Mouse (Mus musculus) mouse embryonic stem cell (cell line): Measurements from ENCODE around the gene Ccdc69.
"Not testable (repeated sequence)": the region's sequence is repeated elsewhere in the genome, so short reads cannot be mapped to it uniquely, and the experiment has no call there.

Experiments
- in situ Hi-C, 2 experiments: fragments of 300-500 bp; cut with MboI; formaldehyde crosslinking; loops; 1 replicate in 1 of 2; 3 replicates in 1 of 2; pipeline ENCODE4 v1.14.3; 2019 to 2020; ENCODE audit warnings: low sequenced_read_pairs in 2 of 2, low pct_unique_long_range_greater_than_20kb in 1 of 2, mixed read lengths in 1 of 2; ENCODE audit not compliant: unreplicated experiment in 1 of 2

The Ccdc69 gene

DNA sequence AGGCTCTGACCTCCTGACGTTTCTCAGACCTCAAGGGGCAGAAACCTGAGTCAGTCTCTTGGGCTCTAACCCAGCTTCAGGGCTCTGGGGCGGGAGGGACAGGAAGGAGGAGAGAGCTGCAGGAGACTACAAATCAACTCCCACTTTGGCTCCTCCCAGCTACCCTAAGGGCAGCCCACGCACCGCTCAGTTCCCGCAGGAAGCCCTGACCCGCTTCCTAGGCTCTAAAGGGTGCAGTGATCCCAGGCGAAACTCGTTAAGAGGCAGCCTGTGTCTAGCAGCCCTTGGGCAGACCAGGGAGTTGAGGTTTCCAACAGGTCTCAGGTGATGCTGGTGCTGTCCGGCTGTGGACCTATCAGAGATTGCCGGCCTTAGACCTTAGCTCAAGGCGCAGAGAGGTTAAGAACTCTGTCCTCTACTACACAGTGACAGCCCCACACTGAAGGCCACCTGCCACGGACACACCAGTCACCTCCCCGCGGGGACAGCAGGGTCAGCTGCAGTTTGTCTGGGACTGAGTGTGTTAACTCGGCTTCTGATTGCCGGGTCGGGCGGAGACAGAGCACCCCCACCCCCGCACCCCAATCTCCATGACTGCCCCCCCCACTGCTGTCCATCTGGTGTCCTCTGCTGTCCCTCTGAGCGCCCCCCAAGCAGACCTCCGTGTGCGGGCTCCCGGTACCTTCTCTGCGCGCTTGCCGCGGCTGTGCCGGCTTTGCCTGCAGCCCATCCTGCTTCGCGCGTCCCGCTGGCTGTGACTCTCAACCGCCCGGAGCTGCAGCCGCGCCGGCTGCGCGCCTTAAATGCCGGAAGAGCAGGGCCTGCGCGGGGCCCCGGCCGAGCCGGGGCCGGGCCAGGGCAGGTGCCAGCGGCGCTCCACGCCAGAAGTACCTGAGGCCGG is at the start of gene Ccdc69:
Ccdc69 (minus strand) TSS at position 801 of the 901 bp plus-strand sequence.
- in situ Hi-C loops, result no loop called here

GRCm38 (mm10) chr11:55126663-55127062 is 48.7 kb upstream of the Ccdc69 start:
- in situ Hi-C loops, result no loop called here

- in situ Hi-C loops, result no loop called here
Observed at GRCm38 (mm10) chr11:55121430-55121829, 43.5 kb upstream of the Ccdc69 start.

DNA sequence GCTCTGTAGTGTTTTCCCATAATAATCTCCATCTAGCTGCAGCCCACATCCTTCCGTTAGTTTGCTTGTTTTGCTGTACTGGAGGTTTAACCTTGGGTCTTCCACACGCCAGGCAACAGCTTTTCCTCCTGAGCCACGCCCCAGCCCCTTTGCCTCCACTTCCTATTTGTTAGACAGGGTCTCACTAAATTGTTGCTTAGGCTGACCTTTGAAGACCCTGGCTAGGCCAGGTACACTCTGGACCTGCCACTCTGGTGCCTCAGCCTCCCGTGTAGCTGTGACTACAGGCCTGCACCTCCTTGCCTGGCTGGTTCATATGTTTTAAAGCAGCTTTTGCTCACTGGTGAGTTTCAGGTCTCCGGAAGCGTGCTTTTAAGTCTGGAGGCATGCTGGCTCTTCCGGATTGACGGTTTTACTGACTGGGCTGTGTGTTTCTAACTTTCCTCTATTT is 42.9 kb upstream of the Ccdc69 start:
- in situ Hi-C loops, result no loop called here

DNA sequence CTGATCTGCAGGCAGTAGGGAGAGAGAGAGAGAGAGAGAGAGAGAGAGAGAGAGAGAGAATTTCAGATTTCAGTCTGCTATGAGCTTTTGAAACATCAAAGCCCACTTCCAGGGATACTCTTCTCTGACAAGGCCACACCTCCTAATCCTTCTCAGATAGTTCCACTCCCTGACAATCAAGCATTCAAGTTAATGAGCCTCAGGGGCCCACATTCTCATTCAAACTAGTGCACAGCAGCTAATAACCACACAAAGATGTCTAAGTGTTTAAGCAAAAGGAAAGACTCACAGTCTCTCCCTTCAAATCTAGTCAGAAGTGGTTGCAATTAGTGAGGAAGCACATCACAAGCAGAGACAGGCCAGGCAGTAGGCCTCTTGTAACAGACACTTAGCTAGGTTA is 42.3 kb upstream of the Ccdc69 start:
- in situ Hi-C loops, result no loop called here

- in situ Hi-C loops, result no loop called here
Observed at GRCm38 (mm10) chr11:55117031-55117430, 39.1 kb upstream of the Ccdc69 start.

DNA sequence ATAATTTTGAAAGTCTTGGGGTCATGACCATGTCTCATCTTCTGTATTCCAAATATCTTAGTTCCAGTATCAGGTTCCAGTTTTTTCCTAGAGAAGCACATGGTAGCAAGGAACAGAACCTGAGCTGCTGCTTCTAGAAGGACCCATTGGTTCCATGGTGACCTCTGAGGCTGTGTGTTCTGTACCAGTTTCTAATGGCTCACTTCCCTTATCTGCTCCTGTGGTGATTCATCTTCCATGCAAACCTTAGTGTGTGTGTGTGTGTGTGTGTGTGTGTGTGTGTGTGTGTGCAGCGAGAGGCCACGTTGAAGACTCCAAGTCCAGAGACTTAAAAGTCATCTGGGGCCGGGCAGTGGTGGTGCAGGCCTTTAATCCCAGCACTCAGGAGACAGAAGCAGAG is 38.1 kb upstream of the Ccdc69 start:
- in situ Hi-C loops, result no loop called here

DNA sequence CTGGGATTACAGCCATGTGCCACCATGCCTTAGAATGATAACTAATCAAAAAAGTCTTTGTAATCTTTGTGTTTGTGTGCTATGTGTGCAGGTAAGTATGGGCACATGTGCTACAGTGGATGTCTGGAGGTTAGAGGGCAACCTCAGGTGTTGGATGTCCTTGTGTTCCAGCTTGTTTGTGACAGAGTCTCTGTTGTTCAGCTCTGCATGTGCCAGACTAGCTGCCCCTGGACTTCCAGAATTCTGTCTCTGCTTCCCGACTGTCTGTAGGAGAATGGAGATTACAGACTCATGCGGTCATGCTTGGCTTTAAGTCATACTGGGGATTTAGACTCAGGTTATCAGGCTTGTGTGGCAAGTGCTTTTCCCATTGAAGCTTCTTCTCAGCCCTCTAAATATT is 36.4 kb upstream of the Ccdc69 start:
- in situ Hi-C loops, result no loop called here

- in situ Hi-C loops, result not testable (repeated sequence)
Observed at GRCm38 (mm10) chr11:55113861-55114250, 35.9 kb upstream of the Ccdc69 start.

DNA sequence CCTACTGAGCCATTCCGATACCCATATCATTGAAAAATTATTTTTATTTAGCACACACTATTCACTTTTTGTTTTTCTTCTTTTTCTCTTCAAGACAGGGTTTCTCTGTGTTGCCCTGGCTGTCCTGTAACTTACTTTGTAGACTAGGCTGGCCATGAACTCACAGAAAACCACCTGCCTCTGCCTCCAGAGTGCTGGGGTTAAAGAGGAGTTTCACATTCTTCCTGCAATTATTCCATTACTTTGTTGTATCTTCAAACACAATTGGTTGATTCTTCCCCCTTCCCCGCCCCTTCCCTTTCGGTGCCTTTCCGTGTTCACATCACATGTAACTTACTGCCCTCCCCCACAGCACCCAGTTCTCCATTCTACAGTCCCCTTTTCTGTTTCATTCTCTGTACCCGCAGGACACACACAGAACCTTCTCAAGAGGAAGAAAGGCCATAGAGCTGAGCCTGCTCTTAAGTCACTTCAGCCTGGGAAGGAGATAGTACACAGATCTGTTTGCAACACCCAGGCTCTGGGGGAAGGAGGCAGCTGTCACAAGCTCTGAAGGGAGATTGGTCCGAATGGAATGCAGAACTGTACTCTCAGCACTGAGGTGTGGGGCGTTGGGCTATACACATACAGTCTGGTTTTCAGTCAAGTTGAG is 35.4 kb upstream of the Ccdc69 start:
- in situ Hi-C loops, result no loop called here

DNA sequence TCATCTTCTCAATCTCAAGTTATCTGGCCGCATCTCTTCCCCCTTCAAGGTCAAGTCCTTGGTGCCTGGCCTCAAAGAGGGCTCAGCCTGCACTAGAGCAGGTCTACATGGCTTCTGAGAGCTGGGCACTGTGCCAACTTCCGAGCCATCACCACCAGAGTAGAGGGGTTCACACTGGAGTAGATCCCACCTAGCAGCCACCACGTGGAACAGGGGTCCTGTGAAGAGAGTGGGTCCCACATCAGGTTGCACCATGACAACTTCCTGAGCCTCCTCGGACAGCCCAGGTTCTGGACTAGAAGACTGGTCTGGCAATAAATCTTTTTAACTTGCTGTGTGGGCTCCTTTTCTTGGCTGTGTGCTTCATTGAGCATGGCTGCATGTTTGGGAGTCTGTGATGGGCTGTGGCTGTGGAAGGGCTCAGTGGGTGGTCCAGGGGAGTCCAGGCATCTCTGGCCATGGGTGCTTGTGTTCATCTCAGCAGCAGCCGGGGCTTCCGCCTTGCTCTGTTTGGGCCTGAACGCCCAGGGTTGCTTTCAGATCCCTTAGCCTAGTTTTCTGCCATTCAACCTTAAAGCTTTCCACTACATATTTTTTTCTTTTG is 32.7 kb upstream of the Ccdc69 start:
- in situ Hi-C loops, result no loop called here

DNA sequence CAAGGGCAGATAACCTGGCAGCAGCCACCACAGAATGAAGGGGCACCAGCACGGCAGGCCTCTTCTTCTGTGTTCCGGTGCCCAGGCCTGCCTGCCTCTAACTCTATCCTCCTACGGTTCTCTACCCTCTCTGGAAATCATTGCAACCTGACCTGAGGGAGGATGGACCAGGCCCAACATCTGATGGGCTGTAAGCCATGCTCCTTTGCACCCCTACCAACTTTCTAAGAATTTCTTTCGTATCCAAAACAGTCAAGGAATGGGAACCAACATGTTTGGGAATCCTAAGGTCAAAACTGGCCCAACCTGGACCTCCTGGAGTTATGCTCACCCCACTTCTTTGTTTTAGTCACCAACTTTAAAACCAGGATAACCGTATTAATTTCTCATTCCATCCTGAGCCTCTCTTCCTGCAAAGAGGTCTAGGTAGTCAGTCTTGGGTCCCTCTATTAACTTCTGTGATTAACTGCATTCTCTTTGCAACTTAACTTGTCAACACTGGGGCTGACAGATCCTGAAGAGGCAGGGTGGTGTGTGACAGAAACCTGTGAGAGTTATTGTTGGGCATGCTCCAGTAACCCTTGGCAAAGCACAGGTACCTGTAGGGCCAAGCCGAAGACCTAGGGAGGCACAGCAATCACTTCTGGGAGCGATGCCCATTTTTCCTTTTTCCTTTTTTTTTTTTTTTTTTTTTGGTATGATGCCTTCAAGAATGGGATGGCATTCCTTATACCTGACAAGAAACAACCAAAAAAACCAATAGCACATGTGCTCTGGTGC is 31.8 kb upstream of the Ccdc69 start:
- in situ Hi-C loops, result no loop called here

DNA sequence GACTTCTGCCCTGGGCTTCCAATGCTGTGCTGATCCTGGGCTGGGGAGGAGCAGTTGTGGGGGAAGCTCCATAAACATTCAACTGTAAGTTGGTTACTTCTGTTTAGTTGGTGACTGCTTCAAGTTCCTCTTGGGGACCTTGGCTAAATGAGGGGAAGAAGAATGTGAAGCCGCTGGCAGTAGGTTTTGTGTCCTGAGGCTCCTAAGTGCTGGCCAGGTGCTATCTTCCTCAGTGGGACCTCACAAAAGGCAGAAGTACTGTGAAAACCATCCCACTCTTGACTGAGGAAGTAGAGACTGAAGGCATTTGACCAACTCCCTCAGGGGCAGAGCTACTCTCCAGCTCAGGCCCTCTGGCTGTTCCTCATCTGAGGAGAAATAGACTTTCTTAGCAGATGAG is 28.7 kb upstream of the Ccdc69 start:
- in situ Hi-C loops, result no loop called here

DNA sequence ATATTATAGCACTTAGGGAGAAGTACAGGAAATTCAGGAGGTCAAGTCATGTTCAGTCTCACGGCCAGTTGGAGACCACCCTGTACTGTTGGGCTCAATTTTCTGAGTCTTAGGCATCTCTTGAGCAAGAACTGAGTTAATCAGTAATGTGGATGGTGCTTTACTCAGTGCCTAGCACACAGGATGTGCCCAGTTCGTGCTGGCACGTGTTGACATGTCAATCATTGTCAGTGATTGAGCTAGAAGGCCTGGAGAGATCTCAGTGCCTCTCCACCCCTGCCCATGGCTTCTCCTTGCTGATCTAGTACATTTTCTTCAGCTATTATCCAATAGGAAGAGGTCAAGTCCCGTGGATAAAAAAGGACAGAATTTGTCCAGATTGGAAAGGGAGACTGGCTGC is 27.5 kb upstream of the Ccdc69 start:
- in situ Hi-C loops, result no loop called here

DNA sequence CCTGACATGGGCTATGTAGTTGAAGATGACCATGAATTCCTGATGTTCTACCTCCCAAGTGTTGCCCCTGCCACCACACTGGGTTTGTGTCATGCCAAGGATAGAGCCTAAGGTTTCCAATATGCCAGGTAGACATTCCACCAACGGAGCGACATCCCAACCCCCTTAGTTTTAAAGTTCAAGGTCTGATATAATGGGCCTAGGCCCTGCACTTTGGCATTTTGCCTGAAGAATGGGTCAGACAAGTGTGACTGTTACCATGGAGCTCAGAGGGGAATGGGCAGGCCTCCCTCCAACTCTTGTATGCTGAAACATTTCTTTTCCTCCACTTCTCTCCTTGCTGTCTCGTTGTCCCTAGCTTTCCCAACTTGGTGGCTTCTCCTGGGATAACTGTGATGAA is 25.3 kb upstream of the Ccdc69 start:
- in situ Hi-C loops, result no loop called here

DNA sequence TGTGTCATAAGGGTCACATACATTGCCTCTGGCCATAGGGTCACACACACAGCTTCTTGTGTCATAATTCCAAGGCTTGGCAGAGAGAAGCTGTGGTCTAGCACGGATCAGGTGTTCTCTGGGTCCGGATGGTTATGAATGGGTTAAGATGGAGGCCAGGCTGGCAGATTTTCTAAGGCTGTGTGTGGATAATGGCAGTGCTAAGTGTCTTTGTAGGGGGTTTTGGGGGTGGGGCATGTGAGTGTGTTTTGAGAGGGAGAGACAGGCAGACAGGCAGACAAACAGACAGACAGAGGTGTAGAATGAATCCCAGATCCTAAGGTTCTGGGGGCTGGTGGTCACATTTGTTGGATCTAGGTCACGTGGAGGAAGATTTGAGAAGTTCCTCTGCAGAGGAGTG is 24.1 kb upstream of the Ccdc69 start:
- in situ Hi-C loops, result no loop called here

DNA sequence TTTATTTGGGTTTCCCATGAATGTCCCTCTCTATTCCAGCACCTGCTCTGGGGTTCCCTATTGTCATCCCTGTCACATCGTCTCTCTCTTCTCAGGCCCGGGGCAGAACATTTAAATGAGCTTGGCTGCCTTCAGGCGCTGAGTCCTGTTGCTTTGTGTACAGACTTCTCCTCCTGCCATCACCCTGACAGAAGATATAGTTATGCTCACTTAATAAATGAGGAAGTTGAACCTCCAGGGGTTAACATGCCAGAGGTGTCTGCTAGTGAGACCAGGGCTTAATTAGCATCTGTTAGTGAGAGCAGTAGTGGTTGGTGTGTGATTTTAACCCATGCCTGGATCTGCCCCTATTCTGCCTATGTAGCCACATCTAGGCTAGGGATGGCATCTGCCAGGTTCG is 21.9 kb upstream of the Ccdc69 start:
- in situ Hi-C loops, result no loop called here

DNA sequence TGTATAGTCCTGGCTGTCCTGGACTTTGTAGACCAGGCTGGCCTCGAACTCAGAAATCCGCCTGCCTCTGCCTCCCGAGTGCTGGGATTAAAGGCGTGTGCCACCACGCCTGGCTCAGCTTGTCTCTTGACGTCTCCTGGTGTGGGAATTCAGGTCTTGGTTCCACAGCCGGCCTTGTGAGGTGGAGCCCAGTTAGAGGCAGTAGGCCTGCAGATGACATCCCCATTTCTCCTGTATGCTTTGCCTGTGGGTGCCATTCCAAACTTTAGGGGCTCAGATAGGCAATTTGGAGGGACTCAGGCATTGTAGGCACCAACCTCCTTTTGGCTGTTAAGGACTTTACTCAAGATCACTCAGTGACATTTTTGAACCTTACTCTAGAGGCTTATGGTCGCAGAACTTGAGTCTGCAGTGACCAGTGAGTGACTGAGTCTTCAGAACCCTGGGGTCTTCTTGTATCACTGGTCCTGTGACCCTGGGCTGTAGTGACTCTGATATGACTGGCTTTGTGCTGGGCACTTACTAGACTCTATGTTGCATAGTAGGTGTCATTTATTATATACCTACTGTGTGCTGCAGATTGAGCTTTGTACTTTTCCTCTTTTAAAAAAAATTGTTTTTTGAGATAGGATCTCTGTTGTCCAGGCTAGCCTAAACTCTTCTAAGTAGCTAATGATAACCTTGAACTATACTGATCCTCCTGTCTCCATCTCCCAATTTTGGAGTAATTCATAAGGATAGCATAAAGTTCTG is 21.3 kb upstream of the Ccdc69 start:
- in situ Hi-C loops, result no loop called here
